Mouse (Mus musculus) MEL (cell line): ENCODE data around the gene Wdr31. TPM values are rescaled to one million over a fixed set of nuclear protein-coding genes. Genes with fewer than 3 reads are reported as not detected.

ENCODE experiments used
- DNase-seq: peaks from one replicate; pipeline ENCODE4 v3.0.0; 2011; ENCODE audit warnings: low read depth, low spot score
- H3K27ac ChIP-seq: 2 replicates; pipeline ENCODE4 v1.5.1; 2012; ENCODE audit warnings: low read depth, mild to moderate bottlenecking, control low read depth, low read length, moderate library complexity; ENCODE audit not compliant: control insufficient read depth
- H3K27me3 ChIP-seq, 2 experiments: fragments of 150-350 bp in 1 of 2; sonication (generic) in 1 of 2; 2 replicates each; pipeline ENCODE4 v1.6.1; 2012; ENCODE audit warnings: low read length in 2 of 2, mild to moderate bottlenecking in 2 of 2, improper control_type of control experiment in 1 of 2, moderate library complexity in 1 of 2; ENCODE audit not compliant: insufficient read depth in 2 of 2, control insufficient read depth in 1 of 2
- H3K36me3 ChIP-seq, 2 experiments: 2 replicates each; pipeline ENCODE4 v1.6.1; 2012 to 2014; ENCODE audit warnings: low read length in 2 of 2, improper control_type of control experiment in 1 of 2, inconsistent platforms in 1 of 2, mild to moderate bottlenecking in 1 of 2; ENCODE audit not compliant: insufficient read depth in 2 of 2, control insufficient read depth in 1 of 2
- H3K4me1 ChIP-seq, 2 experiments: fragments of 150-350 bp in 1 of 2; sonication (generic) in 1 of 2; 2 replicates each; pipeline ENCODE4 v1.6.1; 2012; ENCODE audit warnings: low read length in 2 of 2, improper control_type of control experiment in 1 of 2, mild to moderate bottlenecking in 1 of 2; ENCODE audit not compliant: insufficient read depth in 2 of 2, control insufficient read depth in 1 of 2
- H3K4me3 ChIP-seq, 2 experiments: fragments of 150-350 bp in 1 of 2; sonication (generic) in 1 of 2; 2 replicates each; pipeline ENCODE4 v1.5.1; 2012; ENCODE audit warnings: low read depth in 2 of 2, low read length in 2 of 2, mild to moderate bottlenecking in 2 of 2, moderate library complexity in 2 of 2, control low read depth in 1 of 2, improper control_type of control experiment in 1 of 2; ENCODE audit not compliant: control insufficient read depth in 1 of 2, insufficient read depth in 1 of 2
- H3K79me2 ChIP-seq: 2 replicates; pipeline ENCODE4 v1.6.1; 2012; ENCODE audit warnings: mild to moderate bottlenecking, low read length, moderate library complexity; ENCODE audit not compliant: control insufficient read depth, poor library complexity, insufficient read depth
- H3K9ac ChIP-seq: 2 replicates; pipeline ENCODE4 v1.6.1; 2012; ENCODE audit warnings: low read depth, mild to moderate bottlenecking, control low read depth, low read length, moderate library complexity; ENCODE audit not compliant: control insufficient read depth, poor library complexity, severe bottlenecking
- H3K9me3 ChIP-seq: fragments of 150-350 bp; sonication (generic); replicated peaks from 2 replicates; pipeline ENCODE4 v1.6.1; 2012; ENCODE audit warnings: mild to moderate bottlenecking, low read length, improper control_type of control experiment, moderate library complexity; ENCODE audit not compliant: insufficient read depth
- CHD1 ChIP-seq: IDR thresholded peaks from 2 replicates; pipeline ENCODE4 v1.6.1; 2012; ENCODE audit warnings: low read depth, mild to moderate bottlenecking, inconsistent platforms, low read length, improper control_type of control experiment
- CTCF ChIP-seq, 3 experiments: IDR thresholded peaks in 2 of 3; conservative IDR thresholded peaks in 1 of 3; 2 replicates each; pipeline ENCODE4 v1.5.1; 2011 to 2012; ENCODE audit warnings: low read length in 3 of 3, low read depth in 2 of 3, mild to moderate bottlenecking in 2 of 3, improper control_type of control experiment in 1 of 3, inconsistent platforms in 1 of 3, mixed read lengths in 1 of 3, moderate library complexity in 1 of 3; ENCODE audit not compliant: control insufficient read depth in 1 of 3, insufficient read depth in 1 of 3, poor library complexity in 1 of 3, severe bottlenecking in 1 of 3
- ELF1 ChIP-seq: IDR thresholded peaks from 2 replicates; pipeline ENCODE4 v1.6.1; 2014; ENCODE audit warnings: low read depth, mild to moderate bottlenecking, inconsistent platforms, low read length, improper control_type of control experiment, moderate library complexity
- KAT2A ChIP-seq: conservative IDR thresholded peaks from 2 replicates; pipeline ENCODE4 v1.6.1; 2012; ENCODE audit warnings: low read depth, low read length, improper control_type of control experiment, inconsistent platforms
- MAFK ChIP-seq: IDR thresholded peaks from 2 replicates; pipeline ENCODE4 v1.6.1; 2011; ENCODE audit warnings: low read depth, mild to moderate bottlenecking, low read length, improper control_type of control experiment, borderline replicate concordance
- MAX ChIP-seq: IDR thresholded peaks from 2 replicates; pipeline ENCODE4 v1.6.1; 2011; ENCODE audit warnings: low read length, improper control_type of control experiment
- MAZ ChIP-seq: IDR thresholded peaks from 2 replicates; pipeline ENCODE4 v1.6.1; 2012; ENCODE audit warnings: low read depth, mild to moderate bottlenecking, inconsistent platforms, low read length, improper control_type of control experiment
- POLR2A ChIP-seq, 2 experiments: IDR thresholded peaks; 2 replicates each; pipeline ENCODE4 v1.6.1; 2011 to 2012; ENCODE audit warnings: low read length in 2 of 2, mild to moderate bottlenecking in 2 of 2, control low read depth in 1 of 2, improper control_type of control experiment in 1 of 2, low read depth in 1 of 2, moderate library complexity in 1 of 2; ENCODE audit not compliant: control insufficient read depth in 1 of 2, insufficient read depth in 1 of 2, poor library complexity in 1 of 2
- POLR2AphosphoS5 ChIP-seq: IDR thresholded peaks from 2 replicates; pipeline ENCODE4 v1.6.1; 2012; ENCODE audit warnings: low read depth, borderline replicate concordance, mild to moderate bottlenecking, inconsistent platforms, low read length, moderate library complexity, mixed read lengths
- RCOR1 ChIP-seq: IDR thresholded peaks from 2 replicates; pipeline ENCODE4 v1.6.1; 2012; ENCODE audit warnings: low read depth, mild to moderate bottlenecking, inconsistent platforms, low read length, improper control_type of control experiment
- SMC3 ChIP-seq: IDR thresholded peaks from 2 replicates; pipeline ENCODE4 v1.6.1; 2011; ENCODE audit warnings: low read depth, low read length, improper control_type of control experiment
- TAL1 ChIP-seq: IDR thresholded peaks from 2 replicates; pipeline ENCODE4 v1.6.1; 2012; ENCODE audit warnings: mild to moderate bottlenecking, inconsistent platforms, low read length, moderate library complexity, mixed read lengths
- TCF12 ChIP-seq: IDR thresholded peaks from 2 replicates; pipeline ENCODE4 v1.6.1; 2014; ENCODE audit warnings: low read depth, mild to moderate bottlenecking, inconsistent platforms, low read length, improper control_type of control experiment, moderate library complexity
- USF2 ChIP-seq, 2 experiments: IDR thresholded peaks; 2 replicates each; pipeline ENCODE4 v1.6.1; 2011 to 2012; ENCODE audit warnings: improper control_type of control experiment in 2 of 2, low read length in 2 of 2, borderline replicate concordance in 1 of 2, inconsistent platforms in 1 of 2, low read depth in 1 of 2, mild to moderate bottlenecking in 1 of 2; ENCODE audit not compliant: insufficient read depth in 1 of 2
- polyA plus RNA-seq, 2 experiments: library from polyadenylated mRNA; stranded (reverse) in 1 of 2; unstranded in 1 of 2; fragments of >175 nt in 1 of 2; fragments of >200 nt in 1 of 2; gene quantifications; 2 replicates each; pipeline versions ENCODE4 v1.2.1 to v1.2.4; 2012; ENCODE audit warnings: low replicate concordance in 2 of 2, low read depth in 1 of 2; ENCODE audit not compliant: insufficient read length in 2 of 2, insufficient read depth in 1 of 2, missing spikeins in 1 of 2
- total RNA-seq: library from RNA; depleted of rRNA; stranded (reverse); fragments of 300-350 nt; gene quantifications from 2 replicates; pipeline ENCODE4 v1.2.3, GENCODE M21; 2012

Gene Wdr31
- total and polyA plus RNA-seq, 3 experiments: 0.91 to 1.9 TPM; not detected in 1

DNA sequence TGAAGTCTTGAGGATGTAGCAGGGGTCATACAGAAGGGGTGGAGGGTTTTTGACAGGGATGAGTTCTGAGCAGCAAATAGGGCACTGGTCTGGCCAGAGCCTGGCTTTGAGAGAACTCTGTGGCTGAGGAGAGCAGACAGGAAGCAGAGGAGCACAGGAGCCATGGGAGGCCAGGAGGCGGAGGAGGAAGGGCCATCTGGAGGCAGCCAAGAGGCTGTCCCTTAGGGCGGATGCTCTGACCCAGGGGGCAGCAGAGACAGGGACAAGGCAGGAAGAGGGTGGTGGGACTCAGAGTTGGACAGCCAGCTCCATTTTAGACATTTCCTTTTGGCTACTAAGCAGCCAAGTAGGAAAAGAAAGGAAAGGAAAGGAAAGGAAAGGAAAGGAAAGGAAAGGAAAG lies 45.4 kb upstream of the Wdr31 start:
- peak overlapping the region; percentile 60 for H3K27ac ChIP-seq
- peak overlapping the region; percentile 28 for H3K9ac ChIP-seq
- peak; percentile 50 for DNase-seq
- TF ChIP-seq MAX (no peak), CTCF (IDR thresholded peaks at IDR 0.05 in 2 of 3, conservative IDR thresholded peaks at IDR 0.05 in 1 of 3; ENCODE audit: control insufficient read depth in 1 of 3, insufficient read depth in 1 of 3, low read depth in 2 of 3, low read length in 3 of 3, poor library complexity in 1 of 3, severe bottlenecking in 1 of 3) (peak in 1 of 3 experiments; percentile 11; a peak in 1 of 6 replicates)
- H3K36me3 ChIP-seq: peaks cover 4 to 50% of the 10 kb centered on the region in 2 experiments; a peak in 3 of 4 replicates
- H3K9me3 ChIP-seq: no peaks in the 10 kb centered on the region
- no peak overlapping the region for H3K4me3 ChIP-seq
- H3K79me2 ChIP-seq: peaks cover 31% of the 10 kb centered on the region
- peaks cover 46 to 50% of the 10 kb centered on the region in 2 experiments for H3K4me1 ChIP-seq
- H3K27me3 ChIP-seq: no peaks in the 10 kb centered on the region

DNA sequence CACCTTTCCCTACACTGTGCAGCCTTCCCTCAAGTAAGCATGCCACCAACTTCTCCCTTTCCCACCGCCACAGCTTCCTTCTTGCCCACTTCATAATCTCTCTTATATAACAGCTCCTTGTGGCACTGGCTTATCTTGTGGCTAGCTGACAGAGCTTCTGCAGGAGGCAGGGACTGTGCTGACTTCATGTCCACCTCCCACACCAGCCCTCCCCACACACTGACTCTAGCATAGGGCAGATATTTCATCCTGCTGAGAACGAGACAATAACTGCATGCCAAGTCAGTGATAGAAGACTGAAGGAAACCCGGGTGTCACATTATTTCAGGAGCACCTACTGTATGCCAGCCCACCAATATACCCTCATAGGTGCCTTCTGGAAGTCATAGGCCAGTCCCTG lies 44.8 kb upstream of the Wdr31 start:
- Histone ChIP-seq H3K4me3 (no peak overlapping the region), H3K9ac (peak overlapping the region; percentile 28), H3K27ac (peak overlapping the region; percentile 60), H3K4me1 (peaks cover 43 to 45% of the 10 kb centered on the region in 2 experiments), H3K36me3 (peaks cover 4 to 44% of the 10 kb centered on the region in 2 experiments; a peak in 3 of 4 replicates), H3K79me2 (peaks cover 31% of the 10 kb centered on the region), H3K9me3 (no peaks in the 10 kb centered on the region), H3K27me3 (no peaks in the 10 kb centered on the region)
- TF ChIP-seq MAFK (no peak), TAL1 (peak; percentile 77)
- DNase-seq: peak; percentile 83

DNA sequence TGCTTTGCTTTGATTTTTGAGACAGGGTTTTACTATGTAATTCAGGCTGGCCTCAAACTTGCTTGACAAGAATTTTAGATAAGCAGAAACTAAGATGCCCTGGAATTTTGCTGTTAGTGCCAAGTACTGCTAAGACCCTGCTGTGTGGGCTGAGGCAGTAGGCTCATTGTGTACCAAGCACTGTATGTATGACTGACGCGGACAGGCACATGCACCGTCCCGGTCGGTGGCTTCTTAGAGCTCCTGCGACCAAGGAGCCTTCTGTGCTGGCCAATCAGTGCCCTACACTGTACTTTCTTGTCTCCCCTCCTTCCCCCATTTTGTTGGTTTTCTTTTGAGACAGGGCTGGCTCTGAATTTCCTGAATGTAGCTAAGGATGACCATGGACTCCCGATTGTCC lies 44.3 kb upstream of the Wdr31 start:
- Histone ChIP-seq H3K4me1 (peaks cover 39 to 44% of the 10 kb centered on the region in 2 experiments), H3K79me2 (peaks cover 29% of the 10 kb centered on the region), H3K27me3 (no peaks in the 10 kb centered on the region), H3K9me3 (no peaks in the 10 kb centered on the region), H3K9ac (no peak overlapping the region), H3K36me3 (peaks cover 4 to 41% of the 10 kb centered on the region in 2 experiments; a peak in 3 of 4 replicates), H3K4me3 (no peak overlapping the region), H3K27ac (no peak overlapping the region)
- no peak for DNase-seq
- TF ChIP-seq CHD1 (no peak), MAZ (no peak), POLR2A (IDR thresholded peaks at IDR 0.05; ENCODE audit: control insufficient read depth in 1 of 2, insufficient read depth in 1 of 2, low read depth in 1 of 2, low read length in 2 of 2, poor library complexity in 1 of 2) (no peak), USF2 (IDR thresholded peaks at IDR 0.05; ENCODE audit: borderline replicate concordance in 1 of 2, insufficient read depth in 1 of 2, low read depth in 1 of 2, low read length in 2 of 2) (no peak), ELF1 (no peak), RCOR1 (no peak), POLR2AphosphoS5 (no peak), SMC3 (no peak), KAT2A (no peak), MAX (no peak), TCF12 (no peak)
